Mouse (Mus musculus) mammary gland, adult 2 months (tissue): ENCODE measurements around the gene Metap2. TPM values are rescaled to one million over a fixed set of nuclear protein-coding genes. Genes with fewer than 3 reads are reported as not detected.

Source experiments
- polyA plus RNA-seq: library from polyadenylated mRNA; depleted of rRNA; stranded (reverse); fragments of >200 nt; gene quantifications from 2 replicates; pipeline ENCODE4 v1.2.3, GENCODE M21; 2012; ENCODE audit warnings: low replicate concordance; rRNA removed

Gene Metap2
- polyA plus RNA-seq, result 31.8 and 43.3 TPM in 2 replicates

GRCm38 (mm10) chr10:93897043-93897646 is at the start of gene Metap2:
Gene Metap2 (minus strand): TSS chr10:93897093.

GRCm38 (mm10) chr10:93830931-93831729 is 65.8 kb downstream of the Metap2 start, which contains the start of gene Usp44:
Gene Usp44 (plus strand): TSS chr10:93831555.

Other genes starting within 250 kb of the Metap2 start
- 0.16 TPM in 1 of 2 replicates, not detected in the other for gene Usp44, start 65.5 kb downstream of the Metap2 start, polyA plus RNA-seq
- gene Vezt, start 138.7 kb upstream of the Metap2 start, polyA plus RNA-seq, result 7.8 and 16.9 TPM in 2 replicates
- 1.7 and 2.9 TPM in 2 replicates for gene Fgd6, start 138.9 kb upstream of the Metap2 start, polyA plus RNA-seq